Mouse (Mus musculus): ENCODE data around the gene Snx1. TPM values are rescaled to one million over a fixed set of nuclear protein-coding genes. Genes with fewer than 3 reads are reported as not detected.

Gene Snx1
- total RNA-seq, 1 experiment = 42.4 TPM

DNA sequence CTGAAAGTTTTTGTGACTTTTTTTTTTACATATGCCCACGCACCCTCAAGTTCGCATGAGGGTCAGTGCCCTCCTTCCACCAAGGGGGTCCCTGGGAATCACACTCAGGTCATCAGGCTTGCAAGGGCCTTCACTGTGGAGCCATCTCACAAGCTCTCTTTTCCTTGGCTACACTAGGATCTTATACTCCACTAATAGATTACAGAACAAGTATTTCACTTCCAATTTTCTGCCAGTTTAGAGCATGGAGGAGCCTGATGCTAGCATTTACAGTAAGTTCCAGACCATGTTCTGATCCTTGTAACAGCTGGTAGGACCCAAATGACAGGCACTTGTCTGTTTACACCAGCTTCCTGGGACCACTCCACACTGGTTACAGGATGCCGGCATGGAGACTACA, 48.3 kb downstream of the Snx1 start:
- peaks cover 2 to 3% of the 10 kb centered on the region in 2 experiments; a peak in 1 of 4 replicates for H3K4me1 ChIP-seq (ENCODE audit: control insufficient read depth in 2 of 2, insufficient read depth in 2 of 2, low read length in 2 of 2, poor library complexity in 1 of 2)
- H3K9ac ChIP-seq (ENCODE audit: insufficient read depth, low read depth, low read length, poor library complexity, severe bottlenecking) = 0 out of 2 replicates have a peak overlapping the region, but pooled peaks have one; percentile 32
- in situ Hi-C loops (cut with MboI; ENCODE audit: low sequenced_read_pairs in 2 of 2, unreplicated experiment in 2 of 2) = no loop called here
- no peaks in the 10 kb centered on the region for H3K36me3 ChIP-seq (ENCODE audit: control insufficient read depth, insufficient read depth, low read length, poor library complexity, severe bottlenecking)
- no peak for TF ChIP-seq HCFC1 (IDR thresholded peaks at IDR 0.05; ENCODE audit: borderline replicate concordance, insufficient read depth, low read length)
- no peak for TF ChIP-seq ZC3H11A (IDR thresholded peaks at IDR 0.05; ENCODE audit: borderline replicate concordance, low read depth, low read length)
- TF ChIP-seq CHD2 (IDR thresholded peaks at IDR 0.05; ENCODE audit: low read depth, low read length) = no peak
- TF ChIP-seq ZNF384 (IDR thresholded peaks at IDR 0.05; ENCODE audit: low read depth, low read length) = no peak
- no peak for TF ChIP-seq MAFK (IDR thresholded peaks at IDR 0.05; ENCODE audit: insufficient read depth, low read depth, low read length)
- no peak overlapping the region for H3K4me3 ChIP-seq (ENCODE audit: insufficient read depth in 1 of 2, low read depth in 1 of 2, low read length in 2 of 2, poor library complexity in 1 of 2, severe bottlenecking in 1 of 2)
- no peak for DNase-seq (ENCODE audit: low read depth, low spot score)
- no peak overlapping the region for H3K27ac ChIP-seq (ENCODE audit: insufficient read depth, low read depth, low read length, poor library complexity, severe bottlenecking)
- H3K9me3 ChIP-seq (ENCODE audit: control insufficient read depth, insufficient read depth, low read depth, low read length) = no peaks in the 10 kb centered on the region

DNA sequence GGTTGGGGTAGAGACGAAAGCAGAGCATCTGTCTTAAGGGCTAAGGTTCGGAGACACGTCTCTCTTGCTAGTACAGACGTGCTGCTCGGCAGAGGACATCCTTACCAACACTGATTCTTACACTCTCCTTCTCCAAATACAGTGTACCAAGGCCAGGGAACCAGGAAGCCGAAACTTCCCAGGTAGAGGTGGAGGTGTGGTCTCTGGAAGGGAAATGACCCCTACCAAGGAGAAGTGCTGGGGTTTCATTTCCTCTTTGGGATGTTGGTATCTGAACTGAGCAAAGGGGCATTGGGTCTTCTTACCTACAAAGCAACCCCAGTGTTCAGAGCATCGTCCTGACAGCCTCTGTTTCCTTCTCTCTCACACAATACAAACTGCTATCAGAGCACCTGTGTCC, 53.6 kb downstream of the Snx1 start:
- no peak for TF ChIP-seq CHD2 (IDR thresholded peaks at IDR 0.05; ENCODE audit: low read depth, low read length)
- no peak for TF ChIP-seq ZC3H11A (IDR thresholded peaks at IDR 0.05; ENCODE audit: borderline replicate concordance, low read depth, low read length)
- no peak for TF ChIP-seq MAFK (IDR thresholded peaks at IDR 0.05; ENCODE audit: insufficient read depth, low read depth, low read length)
- no peak for TF ChIP-seq HCFC1 (IDR thresholded peaks at IDR 0.05; ENCODE audit: borderline replicate concordance, insufficient read depth, low read length)
- TF ChIP-seq ZNF384 (IDR thresholded peaks at IDR 0.05; ENCODE audit: low read depth, low read length) = no peak
- Histone ChIP-seq H3K9ac (ENCODE audit: insufficient read depth, low read depth, low read length, poor library complexity, severe bottlenecking) (no peak overlapping the region), H3K4me3 (ENCODE audit: insufficient read depth in 1 of 2, low read depth in 1 of 2, low read length in 2 of 2, poor library complexity in 1 of 2, severe bottlenecking in 1 of 2) (no peak overlapping the region), H3K9me3 (ENCODE audit: control insufficient read depth, insufficient read depth, low read depth, low read length) (no peaks in the 10 kb centered on the region), H3K36me3 (ENCODE audit: control insufficient read depth, insufficient read depth, low read length, poor library complexity, severe bottlenecking) (no peaks in the 10 kb centered on the region), H3K4me1 (ENCODE audit: control insufficient read depth in 2 of 2, insufficient read depth in 2 of 2, low read length in 2 of 2, poor library complexity in 1 of 2) (peaks cover 2 to 6% of the 10 kb centered on the region in 2 experiments; a peak in 1 of 4 replicates), H3K27ac (ENCODE audit: insufficient read depth, low read depth, low read length, poor library complexity, severe bottlenecking) (no peak overlapping the region)
- no peak for DNase-seq (ENCODE audit: low read depth, low spot score)
- in situ Hi-C loops (cut with MboI; ENCODE audit: low sequenced_read_pairs in 2 of 2, unreplicated experiment in 2 of 2) = no loop called here

DNA sequence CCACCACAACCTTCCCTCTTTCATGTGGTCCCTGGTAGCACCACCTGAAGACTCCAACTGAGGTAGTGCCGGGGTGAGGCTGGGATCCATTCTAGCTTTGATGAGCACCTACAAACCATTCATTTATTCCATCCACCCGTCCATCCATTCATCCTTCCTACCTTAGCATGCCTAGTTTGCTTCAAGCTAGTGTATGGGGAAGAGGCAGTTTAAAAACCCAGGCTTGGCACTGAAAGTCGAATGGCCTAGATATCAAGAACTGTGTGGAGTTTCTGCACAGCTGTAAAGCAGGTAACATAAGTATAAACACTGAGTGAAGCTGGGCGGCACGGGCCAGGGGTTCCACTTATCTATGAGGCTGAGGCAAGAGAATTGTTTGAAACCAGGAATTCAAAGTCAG, 56.2 kb downstream of the Snx1 start:
- H3K9ac ChIP-seq (ENCODE audit: insufficient read depth, low read depth, low read length, poor library complexity, severe bottlenecking) = no peak overlapping the region
- H3K9me3 ChIP-seq (ENCODE audit: control insufficient read depth, insufficient read depth, low read depth, low read length) = no peaks in the 10 kb centered on the region
- DNase-seq (ENCODE audit: low read depth, low spot score) = no peak
- in situ Hi-C loops (cut with MboI; ENCODE audit: low sequenced_read_pairs in 2 of 2, unreplicated experiment in 2 of 2) = no loop called here
- no peak for TF ChIP-seq ZNF384 (IDR thresholded peaks at IDR 0.05; ENCODE audit: low read depth, low read length)
- peaks cover 15% of the 10 kb centered on the region for H3K36me3 ChIP-seq (ENCODE audit: control insufficient read depth, insufficient read depth, low read length, poor library complexity, severe bottlenecking)
- H3K27ac ChIP-seq (ENCODE audit: insufficient read depth, low read depth, low read length, poor library complexity, severe bottlenecking) = no peak overlapping the region
- H3K4me3 ChIP-seq (ENCODE audit: insufficient read depth in 1 of 2, low read depth in 1 of 2, low read length in 2 of 2, poor library complexity in 1 of 2, severe bottlenecking in 1 of 2) = peak overlapping the region in 1 of 2 experiments; percentile 77; a peak in 1 of 4 replicates
- peaks cover 2 to 6% of the 10 kb centered on the region in 2 experiments; a peak in 1 of 4 replicates for H3K4me1 ChIP-seq (ENCODE audit: control insufficient read depth in 2 of 2, insufficient read depth in 2 of 2, low read length in 2 of 2, poor library complexity in 1 of 2)

DNA sequence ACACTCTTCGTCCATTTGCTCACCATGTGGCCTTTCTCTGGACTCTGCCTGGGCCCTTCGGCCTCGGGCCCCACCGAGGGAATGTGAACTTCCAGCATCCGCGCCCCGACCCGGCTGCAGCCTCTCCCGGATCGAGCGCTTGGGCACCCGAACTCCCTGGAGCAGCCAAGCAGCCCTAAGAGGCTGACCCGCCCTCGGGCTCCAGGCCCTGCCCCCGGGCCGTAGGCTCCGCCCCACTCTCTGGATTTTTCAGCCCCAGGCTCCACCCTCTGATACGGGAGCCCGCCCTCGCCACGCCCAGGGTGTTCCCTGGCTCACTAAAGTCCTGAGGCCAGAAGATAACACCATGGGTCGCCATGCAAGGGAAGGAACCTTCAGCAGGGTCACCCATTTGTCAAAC, 56.8 kb downstream of the Snx1 start, which contains the start of gene Snx22:
Gene Snx22 (minus strand): TSS at position 137 of the 400 bp plus-strand sequence.
- Histone ChIP-seq H3K27ac (ENCODE audit: insufficient read depth, low read depth, low read length, poor library complexity, severe bottlenecking) (no peak within 1 kb of the TSS), H3K36me3 (ENCODE audit: control insufficient read depth, insufficient read depth, low read length, poor library complexity, severe bottlenecking) (peaks cover 17% of the 10 kb centered on the region)
- no peak for TF ChIP-seq MAFK (IDR thresholded peaks at IDR 0.05; ENCODE audit: insufficient read depth, low read depth, low read length)
- TF ChIP-seq ZC3H11A (IDR thresholded peaks at IDR 0.05; ENCODE audit: borderline replicate concordance, low read depth, low read length) = no peak
- no peak for TF ChIP-seq HCFC1 (IDR thresholded peaks at IDR 0.05; ENCODE audit: borderline replicate concordance, insufficient read depth, low read length)
- no peak for TF ChIP-seq CHD2 (IDR thresholded peaks at IDR 0.05; ENCODE audit: low read depth, low read length)
- no peak for TF ChIP-seq ZNF384 (IDR thresholded peaks at IDR 0.05; ENCODE audit: low read depth, low read length)

DNA sequence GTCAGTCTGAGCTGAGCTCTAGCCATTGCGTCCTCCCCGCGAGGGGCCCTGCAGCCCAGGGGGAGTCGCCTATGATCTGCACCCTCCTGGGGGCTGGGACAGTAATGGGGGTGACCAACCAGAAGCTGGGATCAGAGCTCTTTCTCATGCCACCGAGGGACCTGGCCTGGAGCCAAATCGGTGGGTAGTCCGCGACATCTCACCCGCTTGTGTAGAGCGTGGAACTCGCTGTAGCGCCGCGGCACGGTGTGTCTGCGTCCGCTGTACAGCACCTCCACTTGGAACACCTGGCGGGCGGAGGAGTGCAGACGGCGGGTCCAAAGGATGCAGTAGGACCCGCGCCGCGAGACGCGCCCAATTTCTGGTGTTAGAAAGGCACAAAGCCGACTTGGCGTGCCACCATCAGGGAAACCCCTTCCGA, 57.4 kb downstream of the Snx1 start:
- no peaks in the 10 kb centered on the region for H3K9me3 ChIP-seq (ENCODE audit: control insufficient read depth, insufficient read depth, low read depth, low read length)
- no peak for TF ChIP-seq CHD2 (IDR thresholded peaks at IDR 0.05; ENCODE audit: low read depth, low read length)
- TF ChIP-seq MAFK (IDR thresholded peaks at IDR 0.05; ENCODE audit: insufficient read depth, low read depth, low read length) = no peak
- TF ChIP-seq ZC3H11A (IDR thresholded peaks at IDR 0.05; ENCODE audit: borderline replicate concordance, low read depth, low read length) = no peak
- peak overlapping the region; percentile 69 for H3K9ac ChIP-seq (ENCODE audit: insufficient read depth, low read depth, low read length, poor library complexity, severe bottlenecking)
- H3K4me3 ChIP-seq (ENCODE audit: insufficient read depth in 1 of 2, low read depth in 1 of 2, low read length in 2 of 2, poor library complexity in 1 of 2, severe bottlenecking in 1 of 2) = peak overlapping the region; percentile 77 to 80
- peaks cover 2 to 6% of the 10 kb centered on the region in 2 experiments; a peak in 1 of 4 replicates for H3K4me1 ChIP-seq (ENCODE audit: control insufficient read depth in 2 of 2, insufficient read depth in 2 of 2, low read length in 2 of 2, poor library complexity in 1 of 2)
- no peak overlapping the region for H3K27ac ChIP-seq (ENCODE audit: insufficient read depth, low read depth, low read length, poor library complexity, severe bottlenecking)
- in situ Hi-C loops (cut with MboI; ENCODE audit: low sequenced_read_pairs in 2 of 2, unreplicated experiment in 2 of 2) = no loop called here
- DNase-seq (ENCODE audit: low read depth, low spot score) = no peak
- H3K36me3 ChIP-seq (ENCODE audit: control insufficient read depth, insufficient read depth, low read length, poor library complexity, severe bottlenecking) = peaks cover 22% of the 10 kb centered on the region

More for the DNA sequence above, 56.8 kb downstream of the Snx1 start, which contains the start of gene Snx22:
- H3K9me3 ChIP-seq (ENCODE audit: control insufficient read depth, insufficient read depth, low read depth, low read length) = no peaks in the 10 kb centered on the region
- peak within 1 kb of the TSS; percentile 69 for H3K9ac ChIP-seq (ENCODE audit: insufficient read depth, low read depth, low read length, poor library complexity, severe bottlenecking)
- peaks cover 2 to 6% of the 10 kb centered on the region in 2 experiments; a peak in 1 of 4 replicates for H3K4me1 ChIP-seq (ENCODE audit: control insufficient read depth in 2 of 2, insufficient read depth in 2 of 2, low read length in 2 of 2, poor library complexity in 1 of 2)
- DNase-seq (ENCODE audit: low read depth, low spot score) = peak; percentile 84
- in situ Hi-C loops (cut with MboI; ENCODE audit: low sequenced_read_pairs in 2 of 2, unreplicated experiment in 2 of 2) = no loop called here
- H3K4me3 ChIP-seq (ENCODE audit: insufficient read depth in 1 of 2, low read depth in 1 of 2, low read length in 2 of 2, poor library complexity in 1 of 2, severe bottlenecking in 1 of 2) = peak within 1 kb of the TSS; percentile 77 to 80

Data from ES-E14 (cell line).